Mouse (Mus musculus): ENCODE measurements around the gene Zfp341.

The Zfp341 gene

GRCm38 (mm10) chr2:154586405-154586804 lies 26.7 kb upstream of the Zfp341 start:
- DNase-seq (ENCODE audit: low spot score): no peak

GRCm38 (mm10) chr2:154589051-154589450 lies 24.0 kb upstream of the Zfp341 start:
- DNase-seq (ENCODE audit: low spot score): no peak

- DNase-seq (ENCODE audit: low spot score): no peak
These were observed 21.9 kb upstream of the Zfp341 start for GRCm38 (mm10) chr2:154591239-154591638.

GRCm38 (mm10) chr2:154593025-154593424 lies 20.1 kb upstream of the Zfp341 start:
- DNase-seq (ENCODE audit: low spot score): no peak

- DNase-seq (ENCODE audit: low spot score): no peak
These were observed 17.3 kb upstream of the Zfp341 start for GRCm38 (mm10) chr2:154595775-154596174.

- no peak for DNase-seq (ENCODE audit: low spot score)
These were observed 15.7 kb upstream of the Zfp341 start for GRCm38 (mm10) chr2:154597399-154597798.

- no peak for DNase-seq (ENCODE audit: low spot score)
These were observed 12.5 kb upstream of the Zfp341 start for GRCm38 (mm10) chr2:154600586-154600985.

GRCm38 (mm10) chr2:154601324-154601723 lies 11.8 kb upstream of the Zfp341 start:
- DNase-seq (ENCODE audit: low spot score): no peak

- DNase-seq (ENCODE audit: low spot score): no peak
These were observed 10.0 kb upstream of the Zfp341 start for GRCm38 (mm10) chr2:154603007-154603637.

- DNase-seq (ENCODE audit: low spot score): peak; percentile 98
These were observed 9.4 kb upstream of the Zfp341 start, which contains the start of gene Pxmp4 for GRCm38 (mm10) chr2:154603638-154604153. Gene Pxmp4, minus strand, starts transcription at chr2:154603708.

GRCm38 (mm10) chr2:154604156-154604555 lies 8.9 kb upstream of the Zfp341 start:
- no peak for DNase-seq (ENCODE audit: low spot score)

GRCm38 (mm10) chr2:154606965-154607364 lies 6.1 kb upstream of the Zfp341 start:
- DNase-seq (ENCODE audit: low spot score): no peak

- DNase-seq (ENCODE audit: low spot score): no peak
These were observed 3.9 kb upstream of the Zfp341 start for GRCm38 (mm10) chr2:154609050-154609767.

- no peak for DNase-seq (ENCODE audit: low spot score)
These were observed 1.9 kb downstream of the Zfp341 start for GRCm38 (mm10) chr2:154614841-154615576.

- DNase-seq (ENCODE audit: low spot score): no peak
These were observed 2.6 kb downstream of the Zfp341 start for GRCm38 (mm10) chr2:154615674-154616073.

GRCm38 (mm10) chr2:154617061-154617460 lies 4.0 kb downstream of the Zfp341 start:
- no peak for DNase-seq (ENCODE audit: low spot score)

- DNase-seq (ENCODE audit: low spot score): no peak
These were observed 8.6 kb downstream of the Zfp341 start for GRCm38 (mm10) chr2:154621684-154622083.

GRCm38 (mm10) chr2:154624137-154624536 lies 11.0 kb downstream of the Zfp341 start:
- DNase-seq (ENCODE audit: low spot score): no peak

- DNase-seq (ENCODE audit: low spot score): no peak
These were observed 17.4 kb downstream of the Zfp341 start for GRCm38 (mm10) chr2:154630531-154630930.

GRCm38 (mm10) chr2:154632203-154632780 lies 19.2 kb downstream of the Zfp341 start:
- no peak for DNase-seq (ENCODE audit: low spot score)

- DNase-seq (ENCODE audit: low spot score): no peak
These were observed 20.1 kb downstream of the Zfp341 start for GRCm38 (mm10) chr2:154633039-154633742.
